Mouse (Mus musculus) B cell, adult (primary cell): ENCODE results near the gene Ksr1. TPM values are rescaled to one million over a fixed set of nuclear protein-coding genes. Genes with fewer than 3 reads are reported as not detected.

ENCODE experiments used
- total RNA-seq: library from RNA; stranded (reverse); gene quantifications from 4 replicates; pipeline ENCODE4 v1.2.4, GENCODE M21; 2023; ENCODE audit not compliant: inconsistent age

The Ksr1 gene
- 12.3 to 15.4 TPM (median 13.5 TPM) in 4 replicates for total RNA-seq

GRCm38 (mm10) chr11:79146331-79146767 is at the start of gene Ksr1:
Gene Ksr1, minus strand, starts transcription at chr11:79146407.

DNA sequence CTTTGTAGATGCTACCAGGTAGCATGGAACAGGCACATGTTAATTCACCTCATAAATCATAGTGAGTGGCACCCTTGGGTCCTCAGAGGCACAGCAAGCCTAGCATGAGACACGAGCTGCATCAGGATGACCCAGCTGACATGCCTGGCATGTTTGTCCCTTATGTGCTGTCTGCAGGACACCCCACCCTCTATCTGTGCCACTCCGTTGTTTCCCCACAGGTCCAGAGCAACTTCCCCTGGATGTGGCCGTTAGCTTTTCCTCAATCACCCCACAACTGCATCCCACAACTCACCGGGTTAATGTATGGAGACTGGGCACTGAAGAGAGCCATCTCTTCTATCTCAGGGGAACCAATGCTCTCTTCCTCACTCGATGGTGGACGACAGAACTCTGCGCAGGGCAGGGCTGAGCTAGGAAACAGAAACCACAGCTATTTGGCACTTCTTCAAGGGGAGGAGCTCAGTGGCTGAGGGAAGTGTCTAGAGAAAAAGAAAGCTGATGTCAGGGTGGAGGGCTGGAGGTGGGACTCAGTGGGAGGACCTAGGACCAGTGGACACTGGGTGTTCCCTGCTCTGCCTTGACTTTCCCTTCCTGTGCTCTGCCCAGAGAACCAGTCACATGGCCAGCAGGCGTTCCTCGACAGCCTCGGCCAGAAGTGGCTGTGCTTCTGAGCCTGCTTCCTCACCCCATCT is 161.6 kb downstream of the Ksr1 start, which contains the start of gene Lgals9:
Lgals9 (minus strand) TSS at position 464 of the 695 bp plus-strand sequence.

Other genes starting within 250 kb of the Ksr1 start
- not detected in 4 replicates for gene Nos2, start 225.6 kb downstream of the Ksr1 start, total RNA-seq
- 131 to 146 TPM (median 141 TPM) in 4 replicates for gene Lgals9, start 161.5 kb downstream of the Ksr1 start, total RNA-seq
- gene Wsb1, start 108.3 kb upstream of the Ksr1 start, total RNA-seq, result 161 to 182 TPM (median 164 TPM) in 4 replicates
- gene Gm9964, start 150.5 kb upstream of the Ksr1 start, total RNA-seq, result 1.5 to 3.8 TPM (median 2.8 TPM) in 4 replicates
- gene Nf1, start 193.3 kb upstream of the Ksr1 start, total RNA-seq, result 24.6 to 37.2 TPM (median 30.0 TPM) in 4 replicates